Mouse (Mus musculus) kidney, postnatal 0 days (tissue): ENCODE data around the gene Arhgap8. TPM values are rescaled to one million over a fixed set of nuclear protein-coding genes. Genes with fewer than 3 reads are reported as not detected.

Experiments
- ATAC-seq: fragments of 200-750 bp; cut with Nextera tagmentation; replicated peaks from 2 replicates; pipeline ENCODE4 v1.8.0; 2017; ENCODE audit warnings: low read depth, moderate number of reproducible peaks, moderate TSS enrichment, moderate library complexity; ENCODE audit not compliant: low FRiP score
- DNase-seq: peaks from one replicate; pipeline ENCODE4 v3.0.0-alpha.2; 2016; ENCODE audit warnings: low spot score
- H3K27ac ChIP-seq: fragments of 300-500 bp; sonication (generic); 2 replicates; pipeline ENCODE4 v1.5.1; 2014; ENCODE audit warnings: mild to moderate bottlenecking
- H3K27me3 ChIP-seq: fragments of 300-500 bp; sonication (generic); 2 replicates; pipeline ENCODE4 v1.6.1; 2014; ENCODE audit warnings: low read length, mixed read lengths; ENCODE audit not compliant: insufficient read depth
- H3K36me3 ChIP-seq: fragments of 300-500 bp; sonication (generic); 2 replicates; pipeline ENCODE4 v1.6.1; 2014; ENCODE audit warnings: low read length, mixed read lengths; ENCODE audit not compliant: insufficient read depth
- H3K4me1 ChIP-seq: fragments of 300-500 bp; sonication (generic); replicated peaks from 2 replicates; pipeline ENCODE4 v1.6.1; 2014; ENCODE audit warnings: antibody characterized with exemption, low read length, mixed read lengths; ENCODE audit not compliant: insufficient read depth
- H3K4me2 ChIP-seq: fragments of 300-500 bp; sonication (generic); 2 replicates; pipeline ENCODE4 v1.6.1; 2014; ENCODE audit warnings: mild to moderate bottlenecking, low read length, moderate library complexity, mixed read lengths
- H3K4me3 ChIP-seq: fragments of 300-500 bp; sonication (generic); replicated peaks from 2 replicates; pipeline ENCODE4 v1.5.1; 2014; ENCODE audit warnings: low read depth, low read length
- H3K9ac ChIP-seq: fragments of 300-500 bp; sonication (generic); 2 replicates; pipeline ENCODE4 v1.6.1; 2014; ENCODE audit warnings: low read depth, low read length
- H3K9me3 ChIP-seq: fragments of 300-500 bp; sonication (generic); replicated peaks from 2 replicates; pipeline ENCODE4 v1.6.1; 2016; ENCODE audit warnings: low read length, inconsistent platforms, mixed read lengths
- CTCF ChIP-seq: IDR thresholded peaks from 2 replicates; pipeline ENCODE4 v1.5.1; 2016; ENCODE audit warnings: antibody characterized with exemption, low read depth, mild to moderate bottlenecking, moderate library complexity
- WGBS: fragments of 180-500 bp; shearing (Covaris S2); extraction: QIAGEN DNeasy Blood & Tissue Kit; methylation state at CpG from one replicate; pipeline ENCODE4 v1.1.7; 2014; 5-methylcytosine and 5-hydroxymethylcytosine counted together
- polyA plus RNA-seq: library from polyadenylated mRNA; unstranded; fragments of >200 nt; fragmentation: Nextera tagmentation; extraction: Ambion mirVana; gene quantifications from 2 replicates; pipeline ENCODE4 v1.2.1, GENCODE M21; 2015

Arhgap8 gene
- polyA plus RNA-seq, 1 experiment from 2014 or later, result 13.9 TPM

GRCm38 (mm10) chr15:84691513-84691912 is 28.3 kb upstream of the Arhgap8 start:
- Histone ChIP-seq H3K4me1 (peaks cover 27% of the 10 kb centered on the region; the same call in 1 of the 2 replicates), H3K4me3 (no peak overlapping the region), H3K9ac (no peak overlapping the region), H3K36me3 (peaks cover 36% of the 10 kb centered on the region), H3K27ac (no peak overlapping the region), H3K4me2 (no peak overlapping the region), H3K9me3 (no peaks in the 10 kb centered on the region), H3K27me3 (no peaks in the 10 kb centered on the region)
- ATAC-seq (no peak), DNase-seq (no peak)
- no peak for TF ChIP-seq CTCF
- WGBS, result 85% methylated on average over 6 of the region's 6 CpGs

- Histone ChIP-seq H3K4me1 (peaks cover 25% of the 10 kb centered on the region; the same call in 1 of the 2 replicates), H3K4me2 (no peak overlapping the region), H3K27ac (no peak overlapping the region), H3K27me3 (no peaks in the 10 kb centered on the region), H3K4me3 (no peak overlapping the region), H3K9ac (no peak overlapping the region), H3K36me3 (peaks cover 40% of the 10 kb centered on the region), H3K9me3 (no peaks in the 10 kb centered on the region)
- TF ChIP-seq CTCF, result no peak; the same call in 1 of the 2 replicates
- ATAC-seq, result no peak
- DNase-seq, result no peak
- WGBS, result 90% methylated on average over 7 of the region's 7 CpGs
Observed at GRCm38 (mm10) chr15:84692645-84693044, 27.2 kb upstream of the Arhgap8 start.

GRCm38 (mm10) chr15:84696021-84696420 is 23.8 kb upstream of the Arhgap8 start:
- Histone ChIP-seq H3K27ac (peak overlapping the region; percentile 71), H3K27me3 (no peaks in the 10 kb centered on the region), H3K9me3 (no peaks in the 10 kb centered on the region), H3K36me3 (peaks cover 29% of the 10 kb centered on the region), H3K4me1 (0 out of 2 replicates have a peak, but pooled peaks cover 11% of the 10 kb centered on the region), H3K4me2 (no peak overlapping the region), H3K4me3 (no peak overlapping the region), H3K9ac (no peak overlapping the region)
- peak; percentile 58 for ATAC-seq
- TF ChIP-seq CTCF, result no peak
- WGBS, result 42% methylated on average over 4 of the region's 4 CpGs
- no peak for DNase-seq

GRCm38 (mm10) chr15:84697611-84698011 is 22.2 kb upstream of the Arhgap8 start:
- WGBS, result 66% methylated on average over 11 of the region's 11 CpGs
- Histone ChIP-seq H3K27me3 (no peaks in the 10 kb centered on the region), H3K36me3 (peaks cover 24% of the 10 kb centered on the region), H3K9me3 (no peaks in the 10 kb centered on the region), H3K9ac (no peak overlapping the region), H3K27ac (no peak overlapping the region), H3K4me2 (no peak overlapping the region), H3K4me1 (0 out of 2 replicates have a peak, but pooled peaks cover 11% of the 10 kb centered on the region), H3K4me3 (no peak overlapping the region)
- ATAC-seq (no peak), DNase-seq (no peak)
- TF ChIP-seq CTCF, result no peak

- DNase-seq (no peak), ATAC-seq (no peak)
- WGBS, result 64% methylated on average over 2 of the region's 2 CpGs
- Histone ChIP-seq H3K4me3 (no peak overlapping the region), H3K27ac (no peak overlapping the region), H3K4me2 (no peak overlapping the region), H3K4me1 (0 out of 2 replicates have a peak, but pooled peaks cover 11% of the 10 kb centered on the region), H3K9ac (no peak overlapping the region), H3K9me3 (no peaks in the 10 kb centered on the region), H3K36me3 (peaks cover 24% of the 10 kb centered on the region), H3K27me3 (no peaks in the 10 kb centered on the region)
- TF ChIP-seq CTCF, result no peak
Observed at GRCm38 (mm10) chr15:84698189-84698588, 21.7 kb upstream of the Arhgap8 start.

- no peak overlapping the region for H3K9ac ChIP-seq
- WGBS, result 53% methylated on average over 6 of the region's 6 CpGs
- H3K4me2 ChIP-seq, result no peak overlapping the region
- H3K4me1 ChIP-seq, result 0 out of 2 replicates have a peak, but pooled peaks cover 11% of the 10 kb centered on the region
- peak; percentile 82 for DNase-seq
- peak; percentile 96 for TF ChIP-seq CTCF
- H3K9me3 ChIP-seq, result no peaks in the 10 kb centered on the region
- no peaks in the 10 kb centered on the region for H3K27me3 ChIP-seq
- H3K4me3 ChIP-seq, result no peak overlapping the region
- ATAC-seq, result peak; percentile 31; the same call in 1 of the 2 replicates
- no peak overlapping the region for H3K27ac ChIP-seq
- H3K36me3 ChIP-seq, result peaks cover 13% of the 10 kb centered on the region
Observed at GRCm38 (mm10) chr15:84700147-84700794, 19.6 kb upstream of the Arhgap8 start.

- WGBS, result 36% methylated on average over 4 of the region's 4 CpGs
- Histone ChIP-seq H3K36me3 (peaks cover 12% of the 10 kb centered on the region), H3K4me2 (no peak overlapping the region), H3K27ac (no peak overlapping the region), H3K4me1 (no peaks in the 10 kb centered on the region), H3K27me3 (no peaks in the 10 kb centered on the region), H3K9ac (no peak overlapping the region), H3K4me3 (no peak overlapping the region), H3K9me3 (no peaks in the 10 kb centered on the region)
- 0 out of 2 replicates have a peak, but pooled peaks have one; percentile 5 for ATAC-seq
- DNase-seq, result peak; percentile 75
- TF ChIP-seq CTCF, result peak; percentile 74
Observed at GRCm38 (mm10) chr15:84701947-84702346, 17.9 kb upstream of the Arhgap8 start.
